Mouse (Mus musculus) erythroblast, embryonic 14.5 days (primary cell): Measurements from ENCODE around the gene Crtc3. TPM values are rescaled to one million over a fixed set of nuclear protein-coding genes. Genes with fewer than 3 reads are reported as not detected.

Experiments used
- H3K27me3 ChIP-seq: 2 replicates; pipeline ENCODE4 v1.6.1; 2012; ENCODE audit warnings: inconsistent platforms; ENCODE audit not compliant: control insufficient read depth
- H3K36me3 ChIP-seq: 2 replicates; pipeline ENCODE4 v1.6.1; 2012; ENCODE audit warnings: mild to moderate bottlenecking, inconsistent platforms; ENCODE audit not compliant: control insufficient read depth
- H3K4me1 ChIP-seq: 2 replicates; pipeline ENCODE4 v1.6.1; 2012; ENCODE audit warnings: inconsistent platforms; ENCODE audit not compliant: control insufficient read depth
- H3K4me3 ChIP-seq: replicated peaks from 2 replicates; pipeline ENCODE3; 2012; ENCODE audit warnings: moderate library complexity, mild to moderate bottlenecking, inconsistent platforms
- H3K9me3 ChIP-seq: 2 replicates; pipeline ENCODE4 v1.6.1; 2012; ENCODE audit warnings: low read length, inconsistent platforms, mixed read lengths; ENCODE audit not compliant: control insufficient read depth
- GATA1 ChIP-seq: IDR thresholded peaks from 2 replicates; pipeline ENCODE4 v1.6.1; 2012; ENCODE audit warnings: low read length, inconsistent platforms, mixed read lengths
- TAL1 ChIP-seq: IDR thresholded peaks from 3 replicates; pipeline ENCODE4 v1.6.1; 2012; ENCODE audit warnings: low read length, inconsistent platforms, mixed read lengths
- polyA plus RNA-seq: library from polyadenylated mRNA; stranded (reverse); fragments of >175 nt; gene quantifications from 2 replicates; pipeline ENCODE4 v1.2.3, GENCODE M21; 2012

Crtc3 gene
- polyA plus RNA-seq, 1 experiment, result 0.78 TPM

GRCm38 (mm10) chr7:80585380-80585779, 103.3 kb downstream of the Crtc3 start:
- H3K9me3 ChIP-seq, result no peaks in the 10 kb centered on the region
- H3K4me1 ChIP-seq, result peaks cover 6% of the 10 kb centered on the region
- H3K27me3 ChIP-seq, result 0 out of 2 replicates have a peak, but pooled peaks cover 2% of the 10 kb centered on the region
- peaks cover 20% of the 10 kb centered on the region for H3K36me3 ChIP-seq
- no peak overlapping the region for H3K4me3 ChIP-seq
- no peak for TF ChIP-seq TAL1
- no peak for TF ChIP-seq GATA1

DNA sequence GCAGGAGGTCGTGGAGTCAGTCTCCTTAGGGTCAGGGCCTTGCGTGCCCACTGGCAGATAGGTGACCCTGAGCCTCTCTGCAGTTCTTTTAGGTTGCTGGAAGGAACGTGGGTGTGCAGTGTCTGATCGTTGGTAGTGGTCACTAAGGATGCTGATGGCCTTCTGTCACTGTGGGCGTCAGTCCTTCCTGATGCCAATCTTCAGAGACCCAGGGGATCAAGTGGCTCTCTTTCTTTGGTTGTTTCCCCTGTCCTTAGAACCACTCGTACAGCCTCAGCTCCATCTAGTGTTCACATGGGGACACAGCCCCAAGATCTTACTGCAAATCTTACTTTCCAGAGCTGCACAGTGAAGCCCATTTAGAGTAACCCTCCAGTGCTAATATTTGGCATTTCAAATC, 104.7 kb downstream of the Crtc3 start:
- Histone ChIP-seq H3K9me3 (no peaks in the 10 kb centered on the region), H3K36me3 (peaks cover 7% of the 10 kb centered on the region), H3K4me1 (peaks cover 6% of the 10 kb centered on the region), H3K27me3 (0 out of 2 replicates have a peak, but pooled peaks cover 2% of the 10 kb centered on the region), H3K4me3 (no peak overlapping the region)
- TF ChIP-seq GATA1 (no peak), TAL1 (no peak)

DNA sequence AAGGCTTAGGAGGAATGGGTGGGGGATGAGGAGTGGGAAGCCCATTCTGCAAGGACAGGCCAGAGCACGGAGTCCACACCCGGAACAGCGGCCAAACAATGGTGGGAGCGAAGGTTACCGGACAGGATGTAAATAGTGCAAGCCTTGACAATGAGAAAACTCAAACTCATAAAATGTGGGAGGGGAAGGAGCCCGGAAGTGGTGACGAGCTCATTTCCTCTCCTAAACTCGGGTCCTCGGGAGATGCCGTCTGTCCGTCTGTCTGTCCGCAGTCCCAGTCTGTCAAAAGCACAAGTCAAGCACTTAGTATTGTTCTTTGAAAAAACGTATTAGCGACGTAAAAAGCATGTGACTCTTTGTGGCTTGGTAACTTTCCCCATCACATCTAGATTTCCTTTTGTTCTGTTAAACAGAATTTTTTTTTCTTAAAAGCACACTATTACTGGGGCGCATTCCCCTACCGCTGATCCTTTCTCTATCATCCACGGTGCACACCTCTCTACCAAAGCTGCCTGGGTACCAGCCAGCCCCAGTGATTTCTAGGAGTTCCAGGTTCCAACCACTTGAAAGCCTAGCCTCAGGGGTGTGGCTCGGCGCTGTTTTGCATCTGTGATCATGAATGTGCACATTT, 105.7 kb downstream of the Crtc3 start:
- Histone ChIP-seq H3K4me1 (peaks cover 6% of the 10 kb centered on the region), H3K36me3 (no peaks in the 10 kb centered on the region; the same call in 1 of the 2 replicates), H3K27me3 (0 out of 2 replicates have a peak, but pooled peaks cover 2% of the 10 kb centered on the region), H3K9me3 (no peaks in the 10 kb centered on the region), H3K4me3 (no peak overlapping the region)
- TF ChIP-seq TAL1 (no peak), GATA1 (no peak)

- Histone ChIP-seq H3K27me3 (peaks cover 11% of the 10 kb centered on the region), H3K4me3 (no peak overlapping the region), H3K4me1 (peaks cover 6% of the 10 kb centered on the region), H3K36me3 (no peaks in the 10 kb centered on the region), H3K9me3 (no peaks in the 10 kb centered on the region)
- TF ChIP-seq TAL1 (no peak), GATA1 (no peak)
Observed at GRCm38 (mm10) chr7:80580368-80580767, 108.3 kb downstream of the Crtc3 start.

GRCm38 (mm10) chr7:80577417-80577980, 111.2 kb downstream of the Crtc3 start:
- no peaks in the 10 kb centered on the region; the same call in 1 of the 2 replicates for H3K4me1 ChIP-seq
- no peaks in the 10 kb centered on the region for H3K36me3 ChIP-seq
- TF ChIP-seq TAL1, result no peak
- TF ChIP-seq GATA1, result no peak
- H3K27me3 ChIP-seq, result peaks cover 16% of the 10 kb centered on the region
- no peaks in the 10 kb centered on the region for H3K9me3 ChIP-seq
- no peak overlapping the region for H3K4me3 ChIP-seq

DNA sequence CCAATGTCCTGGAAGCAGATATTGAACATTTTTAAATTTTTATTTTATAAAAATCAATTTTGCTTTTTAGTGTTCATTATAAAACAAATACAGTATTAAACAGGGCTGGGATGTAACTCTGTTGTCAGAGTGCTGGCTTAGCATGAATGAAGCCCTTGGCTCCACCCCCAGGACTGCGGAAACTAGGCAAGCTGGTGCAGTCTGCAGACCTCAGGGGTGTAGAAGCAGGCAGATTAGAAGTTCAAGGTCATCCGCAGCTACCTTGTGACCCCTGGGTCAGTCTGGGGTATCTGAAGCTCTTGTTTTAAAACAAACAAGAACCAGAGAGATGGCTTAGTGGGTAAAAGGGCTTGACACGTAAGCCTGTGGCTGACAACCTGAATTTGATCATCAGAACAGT, 112.1 kb downstream of the Crtc3 start:
- Histone ChIP-seq H3K36me3 (no peaks in the 10 kb centered on the region), H3K4me3 (no peak overlapping the region), H3K27me3 (peaks cover 16% of the 10 kb centered on the region), H3K9me3 (no peaks in the 10 kb centered on the region), H3K4me1 (no peaks in the 10 kb centered on the region; the same call in 1 of the 2 replicates)
- TF ChIP-seq TAL1 (no peak), GATA1 (no peak)

- Histone ChIP-seq H3K27me3 (peaks cover 16% of the 10 kb centered on the region), H3K9me3 (no peaks in the 10 kb centered on the region), H3K36me3 (no peaks in the 10 kb centered on the region), H3K4me1 (no peaks in the 10 kb centered on the region; the same call in 1 of the 2 replicates), H3K4me3 (no peak overlapping the region)
- TF ChIP-seq TAL1 (no peak), GATA1 (no peak)
Observed at GRCm38 (mm10) chr7:80575750-80576149, 112.9 kb downstream of the Crtc3 start.

- Histone ChIP-seq H3K27me3 (peaks cover 14% of the 10 kb centered on the region), H3K9me3 (no peaks in the 10 kb centered on the region), H3K4me1 (no peaks in the 10 kb centered on the region), H3K36me3 (no peaks in the 10 kb centered on the region), H3K4me3 (no peak overlapping the region)
- no peak for TF ChIP-seq TAL1
Observed at GRCm38 (mm10) chr7:80573076-80573475, 115.6 kb downstream of the Crtc3 start.

- no peak for TF ChIP-seq TAL1
- no peak for TF ChIP-seq GATA1
- Histone ChIP-seq H3K27me3 (no peaks in the 10 kb centered on the region), H3K4me3 (no peak overlapping the region), H3K4me1 (no peaks in the 10 kb centered on the region), H3K9me3 (no peaks in the 10 kb centered on the region), H3K36me3 (no peaks in the 10 kb centered on the region)
Observed at GRCm38 (mm10) chr7:80567982-80568381, 120.7 kb downstream of the Crtc3 start.
